Mouse (Mus musculus) gastrocnemius, postnatal 4 days (tissue): Measurements from ENCODE around the gene Neto2. TPM values are rescaled to one million over a fixed set of nuclear protein-coding genes. Genes with fewer than 3 reads are reported as not detected.
A peak's percentile ranks its signal among the peaks of the same experiment; 100 is the strongest.

Experiments used
- DNase-seq, 2 experiments: peaks; one replicate each; pipeline ENCODE4 v3.0.0; 2021 to 2022; ENCODE audit warnings: low spot score in 2 of 2, mixed read lengths in 2 of 2
- microRNA-seq: library from miRNA; unstranded; fragments of <30 nt; microRNA quantifications from one replicate; pipeline ENCODE4 v1.2.0, GENCODE M21; 2021
- total RNA-seq, 2 experiments: library from RNA; stranded (reverse); gene quantifications; 2 replicates each; pipeline ENCODE4 v1.2.3; 2021

Neto2 gene
- total RNA-seq, 2 experiments from 2014 or later = 4.7 to 5.3 TPM

GRCm38 (mm10) chr8:85603203-85603895, 97.4 kb downstream of the Neto2 start:
- peak in 1 of 2 experiments; percentile 40 for DNase-seq

GRCm38 (mm10) chr8:85602737-85603136, 98.0 kb downstream of the Neto2 start:
- DNase-seq = no peak

GRCm38 (mm10) chr8:85601741-85602140, 99.0 kb downstream of the Neto2 start:
- no peak for DNase-seq

- no peak for DNase-seq
Observed at GRCm38 (mm10) chr8:85597413-85598191, 103.1 kb downstream of the Neto2 start.

GRCm38 (mm10) chr8:85595391-85595790, 105.3 kb downstream of the Neto2 start:
- peak in 1 of 2 experiments; percentile 25 for DNase-seq

DNA sequence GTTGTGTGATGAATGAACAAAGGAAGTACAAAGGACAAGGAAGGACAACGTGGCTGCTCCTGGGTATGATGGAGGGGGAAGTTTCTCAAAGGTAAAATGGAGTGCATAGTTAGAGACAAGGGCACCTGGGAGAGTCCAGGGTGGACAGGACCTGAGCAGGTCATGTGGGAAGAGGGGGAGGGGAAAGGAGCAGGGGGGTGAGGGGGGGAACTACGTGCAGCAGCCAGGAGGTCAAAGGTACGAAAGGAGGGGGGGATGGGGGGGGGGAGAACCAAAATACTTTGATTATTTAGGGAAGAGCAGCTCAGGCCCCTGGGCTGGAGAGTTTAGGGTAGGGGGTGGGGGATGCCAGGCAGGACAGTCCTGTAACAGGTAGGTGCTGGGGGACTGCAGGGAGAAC, 105.7 kb downstream of the Neto2 start:
- DNase-seq = no peak

- no peak for DNase-seq
Observed at GRCm38 (mm10) chr8:85593324-85593723, 107.4 kb downstream of the Neto2 start.

- no peak for DNase-seq
Observed at GRCm38 (mm10) chr8:85591532-85591931, 109.2 kb downstream of the Neto2 start.

DNA sequence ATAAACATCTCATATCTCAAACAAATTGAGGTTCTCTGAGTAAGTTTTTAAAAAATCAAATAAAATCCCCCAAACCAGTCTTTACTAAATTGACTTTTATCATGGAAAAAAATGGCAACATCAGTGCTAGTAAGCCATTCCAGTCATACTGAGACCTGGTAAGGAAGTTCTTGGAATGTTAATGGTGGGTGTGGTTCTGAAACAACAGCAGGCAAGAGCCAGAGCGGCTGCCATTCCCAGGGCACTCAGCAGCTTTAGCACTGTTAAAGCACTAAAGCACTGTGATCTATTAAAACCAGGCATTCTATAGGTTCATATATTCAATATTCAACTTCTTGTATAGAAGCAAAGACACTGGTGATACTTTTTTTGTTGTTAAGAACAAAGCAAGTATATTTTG, 110.5 kb downstream of the Neto2 start:
- DNase-seq = no peak

GRCm38 (mm10) chr8:85588596-85588995, 112.1 kb downstream of the Neto2 start:
- DNase-seq = no peak

Small RNAs within 50 kb of the gene (microRNA-seq; reads per million reads assigned to microRNA genes)
- not detected for gene Mir8109

Other genes with a start within 250 kb of the Neto2 start
- gene Gpt2, start 208.3 kb downstream of the Neto2 start, total RNA-seq = 10 to 100 TPM; 33.9 to 36.6 TPM
- gene Dnaja2, start 145.6 kb downstream of the Neto2 start, total RNA-seq = 100 to 1,000 TPM; 160 to 170 TPM
- gene Itfg1, start 140.0 kb upstream of the Neto2 start, total RNA-seq = 10 to 100 TPM; 38.2 to 40.6 TPM
- 10 to 100 TPM; 80.0 to 84.8 TPM for gene Phkb, start 140.0 kb upstream of the Neto2 start, total RNA-seq